ENCODE assay signal across 28 mouse cellular contexts in the genomic region with DNA sequence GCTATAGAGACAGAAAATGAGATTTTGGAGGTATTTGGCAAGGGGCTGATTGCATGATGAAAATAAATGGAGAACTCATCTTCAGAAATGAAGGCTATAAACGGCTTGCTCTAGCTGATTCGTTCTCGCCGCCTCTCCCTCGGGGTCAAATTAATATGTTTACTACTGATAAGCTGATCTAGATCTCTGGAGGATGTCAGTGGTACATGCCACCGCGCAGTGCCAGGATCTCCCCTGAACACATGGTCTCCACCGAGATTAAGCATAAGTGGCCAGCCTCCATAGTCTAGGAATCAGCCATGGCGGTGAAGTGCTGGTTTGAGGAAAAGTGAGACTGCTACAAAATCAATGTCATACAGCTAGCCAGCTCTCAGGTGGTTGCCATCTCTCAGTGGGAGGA.
DNase-seq lines count a peak whose midpoint lies in the region; ATAC-seq and TF ChIP-seq lines count a peak whose summit lies in the region.
"Had no signal": no experiment of that assay in that cellular context is flagged by ENCODE, and none has a peak within 500 bp of the region (broad histone marks: within the 10 kb centered on the region; RNA-seq: fewer than 3 reads in every experiment).

No protein-coding gene starts in this region.

- H3K4me1 ChIP-seq in embryonic facial prominence, embryonic 14.5 days (ENCODE audit: control insufficient read depth, insufficient read depth, low read length) = no peaks in the 10 kb centered on the region
- peaks cover 10% of the 10 kb centered on the region for H3K4me1 ChIP-seq in embryonic facial prominence, embryonic 10.5 days
- H3K4me1 ChIP-seq in cerebellum, adult 2 months (ENCODE audit: control insufficient read depth, insufficient read depth, low read length) = no peaks in the 10 kb centered on the region
- H3K4me1 ChIP-seq in intestine, embryonic 16.5 days (ENCODE audit: control insufficient read depth, insufficient read depth, low read length) = no peaks in the 10 kb centered on the region
- H3K4me1 ChIP-seq: heart, embryonic 15.5 days; intestine, embryonic 15.5 days had no signal

- no peak overlapping the region for H3K27ac ChIP-seq in embryonic facial prominence, embryonic 14.5 days (replicated peaks; ENCODE audit: low read depth, low read length)
- no peak overlapping the region for H3K27ac ChIP-seq in embryonic facial prominence, embryonic 10.5 days (replicated peaks)
- no peak overlapping the region for H3K27ac ChIP-seq in cerebellum, adult 2 months (ENCODE audit: insufficient read depth, low read length)
- no peak overlapping the region for H3K27ac ChIP-seq in intestine, embryonic 16.5 days (ENCODE audit: low read length)
- H3K27ac ChIP-seq: embryonic facial prominence, embryonic 15.5 days; gastrocnemius, adult 2 months; heart, embryonic 15.5 days; intestine, embryonic 15.5 days had no signal

- TF ChIP-seq CTCF in cerebellum, adult 2 months (IDR thresholded peaks at IDR 0.05; ENCODE audit: borderline replicate concordance, insufficient read depth, low read depth, low read length) = no peak

- no peak for DNase-seq in embryonic facial prominence, embryonic 14.5 days (ENCODE audit: low spot score)
- DNase-seq in embryonic facial prominence, embryonic 10.5 days (ENCODE audit: low spot score) = no peak
- DNase-seq in 416B (ENCODE audit: low read depth) = peak; percentile 68
- no peak for DNase-seq in cerebellum, adult 2 months
- DNase-seq: adrenal gland, adult 8-10 months; adrenal gland, postnatal 25 days; B cell, adult 2 months; cerebellum, adult 11-12 months; cerebellum, adult 9-10 months; cerebellum, postnatal 25 days; embryo, embryonic 11 days; forebrain, postnatal 0 days; gastrocnemius, adult 2 months; gastrocnemius, postnatal 14 days; heart, adult 18-20 months; heart, postnatal 10 days; heart, postnatal 36 days; kidney, adult 18-20 months had no signal

- H3K36me3 ChIP-seq in embryonic facial prominence, embryonic 14.5 days (ENCODE audit: control insufficient read depth, insufficient read depth, low read length) = no peaks in the 10 kb centered on the region
- H3K36me3 ChIP-seq in embryonic facial prominence, embryonic 10.5 days (replicated peaks) = no peaks in the 10 kb centered on the region
- H3K36me3 ChIP-seq in intestine, embryonic 16.5 days (ENCODE audit: control insufficient read depth, insufficient read depth, low read length) = no peaks in the 10 kb centered on the region
- H3K36me3 ChIP-seq: embryonic facial prominence, embryonic 15.5 days; heart, embryonic 12.5 days; heart, embryonic 15.5 days; intestine, embryonic 15.5 days had no signal

- no peak for TF ChIP-seq POLR2A in cerebellum, adult 2 months (IDR thresholded peaks at IDR 0.05; ENCODE audit: borderline replicate concordance, insufficient read depth, low read length)

- no peak overlapping the region for H3K4me2 ChIP-seq in embryonic facial prominence, embryonic 14.5 days (ENCODE audit: low read depth, low read length)
- no peak overlapping the region for H3K4me2 ChIP-seq in intestine, embryonic 16.5 days (ENCODE audit: low read depth, low read length)
- H3K4me2 ChIP-seq: embryonic facial prominence, embryonic 15.5 days; heart, embryonic 12.5 days; heart, embryonic 15.5 days; intestine, embryonic 15.5 days had no signal

- WGBS in embryonic facial prominence, embryonic 14.5 days = 88% methylated on average over 9 of the region's 9 CpGs
- 90% methylated on average over 9 of the region's 9 CpGs for WGBS in embryonic facial prominence, embryonic 10.5 days
- 90% methylated on average over 9 of the region's 9 CpGs for WGBS in cerebellum, adult 2 months
- WGBS in intestine, embryonic 16.5 days = 91% methylated on average over 9 of the region's 9 CpGs

- H3K9me3 ChIP-seq in embryonic facial prominence, embryonic 14.5 days (ENCODE audit: control insufficient read depth, low read length) = peaks cover 5% of the 10 kb centered on the region; the same call in 1 of the 2 replicates
- no peaks in the 10 kb centered on the region for H3K9me3 ChIP-seq in embryonic facial prominence, embryonic 10.5 days
- H3K9me3 ChIP-seq in intestine, embryonic 16.5 days (ENCODE audit: control insufficient read depth, low read length) = no peaks in the 10 kb centered on the region
- H3K9me3 ChIP-seq: embryonic facial prominence, embryonic 15.5 days; heart, embryonic 15.5 days; intestine, embryonic 15.5 days had no signal

- no peak overlapping the region for H3K9ac ChIP-seq in embryonic facial prominence, embryonic 14.5 days (ENCODE audit: low read depth, low read length)
- no peak overlapping the region for H3K9ac ChIP-seq in intestine, embryonic 16.5 days (ENCODE audit: low read depth, low read length)
- H3K9ac ChIP-seq: embryonic facial prominence, embryonic 15.5 days; forebrain, postnatal 0 days; heart, embryonic 12.5 days; heart, embryonic 15.5 days; intestine, embryonic 15.5 days had no signal

- H3K27me3 ChIP-seq in embryonic facial prominence, embryonic 14.5 days (replicated peaks; ENCODE audit: control insufficient read depth, insufficient read depth, low read length) = no peaks in the 10 kb centered on the region
- no peaks in the 10 kb centered on the region; the same call in 1 of the 2 replicates for H3K27me3 ChIP-seq in embryonic facial prominence, embryonic 10.5 days (replicated peaks; ENCODE audit: low read depth, poor library complexity, severe bottlenecking)
- no peaks in the 10 kb centered on the region for H3K27me3 ChIP-seq in cerebellum, adult 2 months (ENCODE audit: control insufficient read depth, insufficient read depth, low read length)
- no peaks in the 10 kb centered on the region for H3K27me3 ChIP-seq in intestine, embryonic 16.5 days (replicated peaks; ENCODE audit: control insufficient read depth, insufficient read depth, low read length)
- H3K27me3 ChIP-seq: CH12.LX; heart, embryonic 12.5 days; heart, embryonic 15.5 days; intestine, embryonic 15.5 days had no signal

- no peak overlapping the region for H3K4me3 ChIP-seq in embryonic facial prominence, embryonic 14.5 days (ENCODE audit: low read depth, low read length)
- no peak overlapping the region for H3K4me3 ChIP-seq in embryonic facial prominence, embryonic 10.5 days
- H3K4me3 ChIP-seq in cerebellum, adult 2 months (replicated peaks; ENCODE audit: insufficient read depth, low read depth, low read length) = no peak overlapping the region
- H3K4me3 ChIP-seq in intestine, embryonic 16.5 days (ENCODE audit: low read length) = no peak overlapping the region
- H3K4me3 ChIP-seq: embryonic facial prominence, embryonic 15.5 days; gastrocnemius, adult 2 months; heart, embryonic 12.5 days; heart, embryonic 15.5 days; intestine, embryonic 15.5 days had no signal

- ATAC-seq in embryonic facial prominence, embryonic 14.5 days (ENCODE audit: low read depth) = peak; percentile 44; the same call in 1 of the 2 replicates
- ATAC-seq in common myeloid progenitor, adult 5-6 weeks (replicated peaks; ENCODE audit: low read depth, poor library complexity, severe bottlenecking) = peak; percentile 30; the same call in 1 of the 2 replicates
- no peak for ATAC-seq in intestine, embryonic 16.5 days
- ATAC-seq: activated CD4-positive, CD25-positive, alpha-beta regulatory T cell, adult 4 months; forebrain, embryonic 14.5 days; forebrain, postnatal 0 days; hindbrain, embryonic 16.5 days; intestine, embryonic 15.5 days had no signal
